Mouse (Mus musculus) urinary bladder, postnatal 4 days (tissue): ENCODE results near the gene Zfp618.

Experiments used
- DNase-seq, 2 experiments: peaks; one replicate each; pipeline ENCODE4 v3.0.0; 2021 to 2022; ENCODE audit warnings: low spot score in 2 of 2

Zfp618 gene

DNA sequence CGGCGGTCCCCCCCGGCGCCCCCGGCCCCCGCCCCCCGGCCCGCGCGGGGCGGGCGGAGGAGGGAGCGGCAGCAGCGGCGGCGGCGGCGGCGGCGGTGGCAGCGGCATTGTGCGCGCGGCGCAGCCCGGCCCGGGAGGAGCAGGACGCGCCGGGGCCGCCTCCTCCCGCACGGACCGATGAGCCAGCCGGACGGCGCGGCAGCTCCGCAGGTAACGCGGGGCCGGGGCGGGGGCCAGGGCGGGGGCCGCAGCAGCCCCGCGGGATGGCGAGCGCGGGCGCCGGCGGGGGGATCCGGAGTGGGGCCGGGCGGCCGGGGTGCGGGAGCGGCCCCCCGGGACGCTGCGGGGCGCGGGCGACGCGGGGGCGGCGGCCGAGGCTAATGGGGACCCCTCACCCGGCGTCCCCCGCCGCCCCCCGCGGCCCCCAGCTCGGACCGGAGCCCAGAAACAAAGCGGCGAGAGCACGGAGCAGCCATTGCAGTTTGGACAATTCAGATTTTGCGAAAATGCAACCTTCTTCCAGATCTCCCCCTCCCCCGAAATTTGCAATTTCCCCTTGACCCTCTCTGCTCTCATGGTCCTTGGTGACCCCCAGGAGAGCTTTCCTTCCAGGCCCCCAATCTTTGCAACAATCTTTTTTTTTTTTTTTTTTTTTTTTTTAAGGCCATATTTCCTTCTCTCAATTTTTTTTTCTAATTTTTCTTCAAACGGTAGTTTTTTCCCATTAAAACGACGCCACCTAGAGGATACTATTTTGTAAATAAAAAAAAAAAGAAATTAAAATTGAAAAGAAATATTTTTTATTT is at the start of gene Zfp618:
Gene Zfp618, plus strand, starts transcription at position 77 of the 806 bp plus-strand sequence.
- no peak for DNase-seq

GRCm38 (mm10) chr4:62917056-62917455 is 48.3 kb upstream of the Zfp618 start:
- DNase-seq = no peak

DNA sequence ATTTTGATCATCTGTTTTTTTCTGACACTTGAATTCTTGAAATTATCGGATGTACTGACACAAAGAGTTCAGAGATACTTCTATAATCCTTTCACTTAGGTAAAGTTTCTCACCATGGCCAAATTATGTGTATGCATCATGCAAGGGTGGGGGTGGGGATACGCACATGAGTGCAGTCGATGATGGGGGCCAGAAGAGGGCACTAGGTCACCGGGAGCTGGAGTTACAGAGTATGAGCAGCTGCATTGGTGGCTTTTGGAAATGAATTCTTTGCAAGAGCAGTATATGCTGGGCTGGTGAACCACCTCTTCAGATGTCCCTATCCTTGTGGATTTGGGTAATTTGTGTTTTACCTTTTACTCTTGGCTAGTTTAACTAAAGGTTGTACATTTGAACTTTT is 31.6 kb upstream of the Zfp618 start:
- DNase-seq = no peak

DNA sequence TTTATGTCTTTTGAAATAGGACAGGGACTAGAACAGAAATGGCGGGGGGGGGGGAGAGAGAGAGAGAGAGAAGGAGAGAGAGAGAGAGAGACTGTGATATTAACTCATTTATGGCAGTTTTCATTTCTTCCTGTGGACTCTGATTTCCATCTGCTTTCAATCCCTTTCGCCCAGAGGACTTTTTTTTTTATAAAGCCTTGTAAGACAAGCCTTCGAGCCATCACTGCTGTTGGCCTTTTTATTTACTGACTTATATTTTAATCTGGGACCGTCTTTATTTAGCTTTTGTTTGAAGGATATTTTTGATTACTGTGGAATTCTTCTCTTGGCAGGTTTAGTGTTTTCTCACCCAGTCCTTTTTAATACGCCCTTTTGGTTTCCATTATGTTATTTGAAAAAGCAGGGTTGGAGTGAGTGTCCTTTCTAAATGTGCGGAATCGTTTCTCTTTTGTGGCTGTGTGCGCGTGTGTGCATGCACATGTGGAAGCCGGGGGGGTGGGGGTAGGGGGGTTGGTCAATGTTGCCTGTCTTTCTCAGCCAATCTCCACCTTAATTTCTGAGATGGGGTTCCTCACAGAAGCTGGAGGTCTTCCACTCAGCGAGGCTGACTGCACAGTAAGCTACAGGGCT is 29.7 kb upstream of the Zfp618 start:
- DNase-seq = no peak

GRCm38 (mm10) chr4:62941961-62942892 is 23.1 kb upstream of the Zfp618 start:
- DNase-seq = no peak

- DNase-seq = no peak
Measured at GRCm38 (mm10) chr4:62944326-62944879, 21.0 kb upstream of the Zfp618 start.

DNA sequence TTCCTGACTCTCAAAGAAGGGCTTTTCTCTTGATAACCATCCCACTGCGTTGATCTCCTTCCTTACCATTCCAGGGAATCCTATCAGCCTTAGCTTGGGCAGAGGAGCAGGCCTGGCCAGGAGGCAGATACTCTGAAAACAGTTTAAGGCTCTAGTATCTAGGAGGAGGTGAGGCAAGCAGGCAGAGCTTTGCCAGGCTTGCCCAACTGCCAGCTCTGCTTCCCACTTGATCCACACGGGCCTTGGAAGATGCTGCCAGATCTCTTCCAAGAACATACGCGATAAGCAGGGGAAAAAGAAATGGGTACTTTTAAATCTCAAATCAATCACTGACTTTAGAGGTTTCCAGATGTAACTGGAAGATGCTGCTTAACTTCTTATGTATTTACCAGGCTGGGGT is 1.6 kb upstream of the Zfp618 start:
- DNase-seq = no peak

GRCm38 (mm10) chr4:62964844-62965496 is 403 bp upstream of the Zfp618 start:
- peak in 1 of 2 experiments; percentile 29 for DNase-seq

DNA sequence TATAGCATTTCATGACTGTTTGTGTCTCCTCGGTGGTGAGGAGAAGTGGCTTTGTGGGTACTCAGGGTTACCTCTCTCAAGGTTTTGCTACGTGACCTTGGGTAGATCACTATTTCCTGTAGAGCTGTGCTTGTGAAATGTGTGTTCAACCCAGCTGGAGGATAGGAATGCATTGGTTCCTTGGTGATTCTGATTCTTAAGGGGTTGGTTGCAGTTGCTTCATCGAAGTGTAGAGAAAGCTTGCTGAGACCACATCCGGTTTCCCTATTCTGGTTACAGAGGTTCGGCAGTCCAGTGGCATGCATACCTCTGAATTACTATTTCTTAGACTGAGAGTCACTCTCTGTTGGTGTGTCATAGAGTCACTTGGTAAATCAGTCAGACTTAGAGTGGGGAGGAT is 4.2 kb downstream of the Zfp618 start:
- DNase-seq = no peak

DNA sequence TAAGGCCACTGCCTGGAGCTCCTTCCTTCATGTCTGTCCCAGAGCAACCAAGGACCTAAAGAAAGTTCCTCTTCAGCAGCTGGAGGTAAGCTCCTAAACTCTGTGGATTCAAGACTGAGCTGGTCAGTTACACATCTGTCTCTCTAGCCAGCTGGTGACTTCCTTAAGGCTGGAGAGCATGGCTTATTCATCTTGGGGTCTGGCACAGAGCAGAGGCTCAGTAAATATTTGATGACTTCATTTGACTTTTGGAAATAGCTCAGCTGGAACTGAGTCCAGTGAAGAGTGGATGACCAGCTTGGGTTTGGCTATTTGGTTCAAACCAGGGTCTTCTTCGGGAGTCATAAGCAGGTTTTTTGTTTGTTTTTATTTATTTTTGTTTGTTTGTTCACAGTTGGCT is 6.6 kb downstream of the Zfp618 start:
- no peak for DNase-seq

DNA sequence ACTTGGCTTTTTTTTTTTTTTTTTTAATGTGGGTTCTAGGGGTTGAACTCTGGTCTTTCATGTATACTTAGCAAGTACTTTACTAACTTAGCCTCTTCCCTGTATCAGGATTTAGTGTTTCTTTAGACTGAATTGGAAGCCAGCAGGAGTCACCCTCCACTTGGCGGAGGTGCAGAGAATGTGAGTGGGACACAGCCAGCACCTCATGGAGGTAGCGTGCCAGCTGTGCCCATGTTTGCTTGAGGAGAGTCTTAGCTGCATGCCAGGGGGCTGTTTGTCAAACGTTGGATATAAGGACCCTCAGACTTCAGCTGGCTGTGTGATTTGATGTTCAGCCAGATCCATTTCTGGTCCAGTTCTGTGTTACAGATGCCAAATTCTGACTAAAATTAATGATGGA is 7.7 kb downstream of the Zfp618 start:
- no peak for DNase-seq

DNA sequence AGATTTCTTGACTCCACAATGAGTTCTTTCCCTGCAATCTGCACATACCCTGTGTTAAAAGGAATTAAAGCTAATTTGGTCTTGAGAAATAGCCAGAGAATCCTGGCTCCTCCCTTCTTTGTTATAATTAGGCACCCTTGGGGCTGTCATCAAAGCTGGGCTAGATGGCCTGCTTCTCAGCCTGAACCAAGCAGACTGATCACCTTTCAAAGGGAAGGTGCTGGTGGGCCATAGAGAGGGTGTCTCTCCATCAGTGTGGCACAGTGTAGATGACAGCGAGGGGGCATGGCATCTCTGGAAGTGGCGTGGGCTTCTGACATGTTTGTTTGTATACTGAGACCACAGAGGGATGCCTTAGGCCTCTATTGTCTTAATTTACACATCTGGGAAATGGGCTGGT is 9.5 kb downstream of the Zfp618 start:
- peak in 1 of 2 experiments; percentile 48 for DNase-seq

DNA sequence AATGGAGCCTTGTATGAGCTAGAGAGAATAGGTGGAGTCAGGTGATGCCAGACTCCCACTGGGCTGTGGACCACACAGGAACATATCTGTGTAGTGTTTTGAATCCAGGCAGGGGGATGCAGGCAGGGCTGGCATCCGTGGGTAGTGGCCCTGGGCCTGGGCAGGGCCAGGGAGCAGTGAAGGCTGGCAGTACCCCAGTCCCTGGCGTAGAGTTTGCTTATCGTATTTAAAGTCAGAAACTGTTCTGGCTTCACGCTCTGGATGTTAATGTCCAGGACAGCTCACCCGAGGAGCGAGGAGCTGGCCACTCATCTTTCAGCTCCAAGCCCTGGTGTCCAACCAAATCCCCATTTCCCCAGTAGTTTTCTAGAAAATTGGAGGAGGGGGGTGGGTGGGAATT is 10.2 kb downstream of the Zfp618 start:
- peak in 1 of 2 experiments; percentile 52 for DNase-seq

DNA sequence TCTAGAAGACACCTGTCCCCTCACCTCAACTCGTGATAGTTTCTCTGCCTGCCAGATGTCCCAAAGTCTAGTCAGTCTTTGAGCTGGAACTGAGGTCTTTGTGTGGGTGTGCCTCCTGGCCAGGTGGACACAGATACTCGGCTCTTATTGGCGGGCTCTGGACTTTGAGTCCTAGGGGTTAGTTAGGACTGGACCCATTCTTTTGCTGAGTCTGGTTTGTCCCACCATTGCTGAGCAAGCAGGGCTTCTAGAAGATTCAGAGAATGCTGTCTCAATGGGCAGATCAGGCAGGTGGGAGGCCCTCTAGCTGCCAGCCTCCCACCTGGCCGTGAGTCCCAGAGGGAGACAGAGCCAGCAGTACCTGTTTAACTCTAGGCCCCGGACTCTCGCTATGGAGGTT is 12.1 kb downstream of the Zfp618 start:
- peak in 1 of 2 experiments; percentile 41 for DNase-seq

GRCm38 (mm10) chr4:62978501-62978911 is 13.1 kb downstream of the Zfp618 start:
- DNase-seq = peak in 1 of 2 experiments; percentile 56

- no peak for DNase-seq
Measured at GRCm38 (mm10) chr4:62981572-62981971, 16.2 kb downstream of the Zfp618 start.

DNA sequence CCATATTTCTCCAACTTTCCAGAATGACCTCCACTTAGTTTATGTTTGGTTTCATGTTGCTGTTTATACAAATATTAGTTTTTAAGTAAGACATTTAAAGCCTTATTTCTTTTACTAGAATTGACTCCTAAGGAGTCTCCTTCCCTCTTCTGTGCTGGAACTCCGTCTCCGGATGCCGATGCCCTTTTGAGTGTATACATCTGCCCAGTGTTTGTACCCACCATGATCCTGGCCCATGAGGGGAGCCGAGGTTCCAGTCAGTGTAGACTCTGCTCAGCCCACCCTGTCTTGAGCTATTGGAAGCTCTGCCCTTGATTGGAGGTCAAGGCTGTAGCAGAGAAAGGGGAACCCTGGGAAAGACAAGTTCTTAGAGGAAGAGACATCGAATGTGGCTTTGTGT is 18.2 kb downstream of the Zfp618 start:
- DNase-seq = peak; percentile 6 to 57

GRCm38 (mm10) chr4:62991336-62991735 is 26.0 kb downstream of the Zfp618 start:
- DNase-seq = peak; percentile 13 to 49

DNA sequence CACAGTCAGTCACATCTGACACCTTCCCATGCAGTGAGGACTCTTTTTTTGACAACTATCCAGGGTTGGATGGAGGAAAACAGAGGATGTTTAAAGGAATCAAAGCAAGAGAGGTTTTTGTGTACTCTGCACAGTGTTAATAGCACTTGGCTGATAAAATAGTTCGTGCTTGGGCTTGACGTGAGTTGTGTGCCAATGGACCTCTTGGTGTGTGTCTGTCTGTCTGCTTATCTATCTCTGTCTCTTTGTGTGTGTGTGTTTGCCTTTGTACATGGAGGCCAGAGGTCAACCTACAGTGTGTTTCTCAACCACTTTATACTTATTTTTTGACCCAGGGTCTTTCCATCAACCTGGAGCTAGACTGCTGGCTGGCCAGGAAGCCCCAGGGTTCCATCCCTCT is 27.8 kb downstream of the Zfp618 start:
- peak in 1 of 2 experiments; percentile 19 for DNase-seq

DNA sequence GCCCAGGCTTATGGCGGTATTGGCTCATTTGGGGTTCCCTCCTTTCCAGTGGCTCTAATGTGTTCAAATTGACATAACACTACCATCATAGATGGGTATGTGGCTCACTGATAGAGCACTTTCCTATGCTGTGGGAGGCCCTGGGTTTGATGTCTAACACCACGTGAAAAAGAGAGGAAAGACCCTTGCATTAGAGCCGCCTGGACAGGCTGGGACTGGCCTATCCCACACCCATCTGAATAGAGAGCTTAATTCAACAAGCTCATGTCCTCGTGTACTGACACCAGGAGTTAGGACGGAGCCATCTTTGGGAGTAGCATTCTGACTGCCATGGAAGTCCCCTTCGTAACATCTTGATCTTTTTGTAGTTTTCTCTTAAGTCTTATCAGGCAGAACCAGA is 32.2 kb downstream of the Zfp618 start:
- peak in 1 of 2 experiments; percentile 22 for DNase-seq

DNA sequence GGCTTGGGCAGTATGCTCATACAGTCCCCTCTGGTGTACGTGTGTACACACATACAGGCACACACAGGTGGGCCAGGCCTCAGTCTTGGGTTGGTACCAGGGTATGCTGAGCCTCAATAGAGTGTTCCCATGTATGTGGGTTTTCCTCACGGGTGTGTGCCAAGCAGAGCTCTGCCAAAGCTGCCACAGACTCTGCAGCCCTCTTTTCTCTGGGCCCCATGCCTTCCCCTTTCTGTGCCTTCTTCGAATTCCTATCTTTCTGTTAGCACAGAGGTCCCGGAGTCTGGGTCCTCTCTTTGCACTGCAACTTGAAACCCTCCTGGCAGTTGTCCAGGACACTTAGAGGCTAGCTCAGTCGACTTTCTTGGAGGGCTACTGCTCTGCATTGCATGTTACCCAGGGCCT is 33.1 kb downstream of the Zfp618 start:
- peak; percentile 51 to 74 for DNase-seq
